Mouse (Mus musculus) kidney, adult 2 months (tissue): ENCODE measurements around the gene Gtf2b.

ENCODE experiments used
- CTCF ChIP-seq: fragments of 200-500 bp; conservative IDR thresholded peaks from 2 replicates; pipeline ENCODE4 v1.5.1; 2011; ENCODE audit warnings: low read depth, mild to moderate bottlenecking, control low read depth, low read length, moderate library complexity, mixed read lengths; ENCODE audit not compliant: insufficient read depth, insufficient read length
- POLR2A ChIP-seq: fragments of 200-500 bp; IDR thresholded peaks from one replicate; pipeline ENCODE4 v1.6.1; 2011; ENCODE audit warnings: low read depth, low read length, control low read depth

GRCm38 (mm10) chr3:142768498-142768897, 3.7 kb downstream of the Gtf2b start:
- TF ChIP-seq POLR2A (no peak), CTCF (no peak)
